ENCODE assay signal across 20 mouse cellular contexts in the genomic region with DNA sequence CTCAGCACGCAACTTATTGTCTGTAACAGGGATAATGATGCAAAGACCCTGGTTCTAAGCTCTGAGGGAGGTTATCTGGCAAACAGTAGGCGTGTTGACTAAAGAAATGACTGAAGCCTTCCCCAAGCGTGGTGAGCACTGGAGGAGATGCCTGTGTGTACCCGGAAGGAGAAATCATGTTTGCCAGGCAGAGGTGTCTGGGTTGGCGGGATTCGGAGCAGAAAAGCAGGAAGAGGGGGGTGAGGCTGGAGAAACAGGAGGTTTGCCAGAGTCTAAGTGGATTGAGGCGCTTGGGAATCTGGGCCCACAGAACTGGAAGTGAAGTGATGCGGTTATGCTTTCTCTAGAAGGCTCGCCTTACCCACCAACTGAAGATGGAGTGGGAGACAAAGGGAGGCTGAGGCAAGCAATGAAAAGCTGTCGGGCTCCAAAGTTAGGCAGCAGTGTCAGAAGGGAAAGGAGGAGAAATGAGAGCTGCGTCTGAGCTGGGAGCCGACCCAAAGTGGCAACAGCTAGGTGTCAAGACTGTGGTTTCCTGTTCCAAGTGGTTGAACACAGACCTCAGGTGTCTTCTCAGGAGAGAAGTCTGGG. TPM values are rescaled to one million over a fixed set of nuclear protein-coding genes. Genes with fewer than 3 reads are reported as not detected.
DNase-seq lines count a peak whose midpoint lies in the region; ATAC-seq and TF ChIP-seq lines count a peak whose summit lies in the region.
"Had no signal": no experiment of that assay in that cellular context is flagged by ENCODE, and none has a peak within 500 bp of the region (broad histone marks: within the 10 kb centered on the region; RNA-seq: fewer than 3 reads in every experiment).

No protein-coding gene starts in this region.

- peaks cover 11% of the 10 kb centered on the region for H3K4me1 ChIP-seq in bone marrow, adult 2 months (ENCODE audit: control insufficient read depth, insufficient read depth, low read length)
- no peaks in the 10 kb centered on the region for H3K4me1 ChIP-seq in stomach, postnatal 0 days (replicated peaks; ENCODE audit: control insufficient read depth, insufficient read depth)
- H3K4me1 ChIP-seq: hindbrain, embryonic 15.5 days had no signal

- H3K36me3 ChIP-seq in stomach, postnatal 0 days (ENCODE audit: control insufficient read depth, insufficient read depth, low read length) = no peaks in the 10 kb centered on the region
- H3K36me3 ChIP-seq: hindbrain, embryonic 15.5 days; limb, embryonic 13.5 days; neural tube, embryonic 13.5 days had no signal

- H3K27ac ChIP-seq in bone marrow, adult 2 months (ENCODE audit: control insufficient read depth, insufficient read depth, low read depth, low read length, poor library complexity) = peak overlapping the region; percentile 29
- no peak overlapping the region for H3K27ac ChIP-seq in stomach, postnatal 0 days (replicated peaks)
- H3K27ac ChIP-seq: forebrain, embryonic 13.5 days; gastrocnemius, adult 2 months; heart, adult 2 months; hindbrain, embryonic 15.5 days; limb, embryonic 13.5 days; neural tube, embryonic 13.5 days had no signal

- 60% methylated on average over 12 of the region's 12 CpGs for WGBS in bone marrow, adult 2 months
- 60% methylated on average over 12 of the region's 12 CpGs for WGBS in stomach, postnatal 0 days

- H3K9ac ChIP-seq in stomach, postnatal 0 days (ENCODE audit: low read length) = no peak overlapping the region
- H3K9ac ChIP-seq: forebrain, embryonic 13.5 days; hindbrain, embryonic 15.5 days; lung, embryonic 14.5 days; neural tube, embryonic 13.5 days had no signal

- peak; percentile 49 to 51 for DNase-seq in left cerebral cortex, postnatal 36 days (ENCODE audit: low spot score in 2 of 2)
- DNase-seq in left cerebral cortex, adult 11 months (ENCODE audit: low spot score) = no peak
- DNase-seq in A20 (ENCODE audit: low read depth, low spot score) = peak; percentile 35
- peak; percentile 62 for DNase-seq in CD4-positive, CD25-positive, alpha-beta regulatory T cell, adult 2 months (ENCODE audit: low read depth, low spot score)
- no peak for DNase-seq in Muller cell, postnatal 12 days (ENCODE audit: inconsistent ontology term)
- no peak for DNase-seq in lung, postnatal 25 days (ENCODE audit: low spot score)
- DNase-seq in stomach, postnatal 0 days (ENCODE audit: low spot score) = no peak
- DNase-seq: gastrocnemius, adult 2 months had no signal

- TF ChIP-seq EP300 in stomach, postnatal 0 days (optimal IDR thresholded peaks at IDR 0.05) = no peak

- no peaks in the 10 kb centered on the region for H3K9me3 ChIP-seq in stomach, postnatal 0 days (ENCODE audit: control insufficient read depth, low read length)
- H3K9me3 ChIP-seq: forebrain, embryonic 13.5 days; hindbrain, embryonic 15.5 days; limb, embryonic 13.5 days; megakaryocyte, embryonic 14.5 days; neural tube, embryonic 13.5 days had no signal

- H3K4me3 ChIP-seq in bone marrow, adult 2 months (replicated peaks; ENCODE audit: control insufficient read depth, low read depth, low read length) = no peak overlapping the region
- no peak overlapping the region for H3K4me3 ChIP-seq in stomach, postnatal 0 days (ENCODE audit: low read depth, low read length)
- H3K4me3 ChIP-seq: forebrain, embryonic 13.5 days; gastrocnemius, adult 2 months; heart, adult 2 months; hindbrain, embryonic 15.5 days; limb, embryonic 13.5 days; neural tube, embryonic 13.5 days had no signal

- TF ChIP-seq CTCF in bone marrow, adult 2 months (IDR thresholded peaks at IDR 0.05; ENCODE audit: control insufficient read depth, insufficient read depth, low read length) = no peak
- TF ChIP-seq CTCF in stomach, postnatal 0 days (IDR thresholded peaks at IDR 0.05; ENCODE audit: low read depth) = no peak

- no peak overlapping the region for H3K4me2 ChIP-seq in stomach, postnatal 0 days (replicated peaks; ENCODE audit: low read depth)
- H3K4me2 ChIP-seq: forebrain, embryonic 13.5 days; hindbrain, embryonic 15.5 days; limb, embryonic 13.5 days; lung, embryonic 14.5 days; neural tube, embryonic 13.5 days had no signal

- TF ChIP-seq POLR2A in bone marrow, adult 2 months (IDR thresholded peaks at IDR 0.05; ENCODE audit: borderline replicate concordance, control insufficient read depth, low read depth, low read length) = no peak

- ATAC-seq in stomach, postnatal 0 days (ENCODE audit: low FRiP score, low TSS enrichment) = no peak
- ATAC-seq: forebrain, embryonic 13.5 days; midbrain, embryonic 16.5 days had no signal

- no peaks in the 10 kb centered on the region for H3K27me3 ChIP-seq in stomach, postnatal 0 days (ENCODE audit: control insufficient read depth, insufficient read depth, low read length)
- H3K27me3 ChIP-seq: forebrain, embryonic 13.5 days; hindbrain, embryonic 15.5 days; limb, embryonic 13.5 days; neural tube, embryonic 13.5 days had no signal

- intact Hi-C loops in left cerebral cortex, postnatal 36 days (cut with DNase I) = no loop called here

RNA-seq across cellular contexts. Expression of gene Qprt, which starts 9.7 kb away (rescaled TPM):
- under 1 TPM in 1 of 2 experiments, not detected in 1; 0.63 TPM for total RNA-seq in left cerebral cortex, postnatal 36 days (2021)
- 1.4 and 10.6 TPM in 2 replicates for polyA plus RNA-seq in bone marrow, adult 2 months (2011; ENCODE audit: insufficient read depth, insufficient read length, low replicate concordance, missing spikeins)
- 0.89 and 1.4 TPM in 2 replicates for polyA plus RNA-seq in stomach, postnatal 0 days (2015; fragmentation: Nextera tagmentation; extraction: Ambion mirVana)
- total RNA-seq: heart, adult 2 months had no signal

RNA-seq across cellular contexts. Expression of gene AI467606, which starts 21.2 kb away (rescaled TPM):
- total RNA-seq in left cerebral cortex, postnatal 36 days (2021) = 1 to 10 TPM; 1.1 to 1.3 TPM
- 13.6 and 36.8 TPM in 2 replicates for polyA plus RNA-seq in bone marrow, adult 2 months (2011; ENCODE audit: insufficient read depth, insufficient read length, low replicate concordance, missing spikeins)
- 4.0 and 4.1 TPM in 2 replicates for polyA plus RNA-seq in stomach, postnatal 0 days (2015; fragmentation: Nextera tagmentation; extraction: Ambion mirVana)

RNA-seq across cellular contexts. Expression of gene Zg16, which starts 25.2 kb away (rescaled TPM):
- not detected for total RNA-seq in left cerebral cortex, postnatal 36 days (2021)
- polyA plus RNA-seq in bone marrow, adult 2 months (2011; ENCODE audit: insufficient read depth, insufficient read length, low replicate concordance, missing spikeins) = 3.1 TPM in 1 of 2 replicates, not detected in the other
- 1.8 and 2.0 TPM in 2 replicates for polyA plus RNA-seq in stomach, postnatal 0 days (2015; fragmentation: Nextera tagmentation; extraction: Ambion mirVana)
- total RNA-seq: adrenal gland, postnatal 14 days; gastrocnemius, adult 2 months; heart, adult 2 months; heart, postnatal 10 days; layer of hippocampus, postnatal 14 days had no signal
- polyA plus RNA-seq: forebrain, embryonic 13.5 days; heart, adult 2 months; hindbrain, embryonic 15.5 days; limb, embryonic 13.5 days; lung, embryonic 14.5 days; midbrain, embryonic 16.5 days; neural tube, embryonic 13.5 days had no signal

RNA-seq across cellular contexts. Expression of gene Spn, which starts 25.3 kb away (rescaled TPM):
- under 1 TPM; 0.12 to 0.25 TPM for total RNA-seq in left cerebral cortex, postnatal 36 days (2021)
- polyA plus RNA-seq in bone marrow, adult 2 months (2011; ENCODE audit: insufficient read depth, insufficient read length, low replicate concordance, missing spikeins) = 29.7 and 49.2 TPM in 2 replicates
- polyA plus RNA-seq in stomach, postnatal 0 days (2015; fragmentation: Nextera tagmentation; extraction: Ambion mirVana) = 0.21 and 0.22 TPM in 2 replicates
- polyA plus RNA-seq: lung, embryonic 14.5 days; midbrain, embryonic 16.5 days had no signal

Comparison
In these comparisons a context has a peak if more than half of its experiments do, and no peak if none do; other contexts are left out.
1. DNase-seq: peak in left cerebral cortex, postnatal 36 days (2 of 2), A20 (single experiment) and CD4-positive, CD25-positive, alpha-beta regulatory T cell, adult 2 months (single experiment); none in left cerebral cortex, adult 11 months (single experiment), Muller cell, postnatal 12 days (single experiment), lung, postnatal 25 days (single experiment) and stomach, postnatal 0 days (single experiment).